Mouse (Mus musculus): ENCODE data around the gene Gsg1.

The Gsg1 gene

DNA sequence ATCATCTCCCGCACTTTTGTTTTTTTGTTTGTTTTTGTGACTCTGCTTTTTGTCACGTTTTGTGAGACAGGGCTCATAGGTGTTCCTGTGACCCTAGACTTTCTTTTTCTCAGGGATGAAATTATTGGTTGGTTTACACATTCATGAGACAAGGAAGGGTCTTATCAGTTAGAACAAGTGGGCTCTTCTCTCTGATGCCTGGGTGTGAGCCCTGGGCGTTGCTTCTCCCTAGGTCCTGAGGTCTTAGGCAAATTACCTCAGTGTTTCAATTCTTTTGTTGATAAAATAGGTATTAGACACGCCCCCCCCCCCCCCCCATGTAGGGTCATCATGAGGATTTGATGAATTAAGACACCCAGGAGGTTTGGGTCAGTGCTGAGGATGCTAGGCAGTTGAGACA is 49.3 kb downstream of the Gsg1 start:
- no peak for DNase-seq (ENCODE audit: low spot score)

GRCm38 (mm10) chr6:135203737-135204136 is 50.4 kb downstream of the Gsg1 start:
- DNase-seq (ENCODE audit: low spot score) = no peak

DNA sequence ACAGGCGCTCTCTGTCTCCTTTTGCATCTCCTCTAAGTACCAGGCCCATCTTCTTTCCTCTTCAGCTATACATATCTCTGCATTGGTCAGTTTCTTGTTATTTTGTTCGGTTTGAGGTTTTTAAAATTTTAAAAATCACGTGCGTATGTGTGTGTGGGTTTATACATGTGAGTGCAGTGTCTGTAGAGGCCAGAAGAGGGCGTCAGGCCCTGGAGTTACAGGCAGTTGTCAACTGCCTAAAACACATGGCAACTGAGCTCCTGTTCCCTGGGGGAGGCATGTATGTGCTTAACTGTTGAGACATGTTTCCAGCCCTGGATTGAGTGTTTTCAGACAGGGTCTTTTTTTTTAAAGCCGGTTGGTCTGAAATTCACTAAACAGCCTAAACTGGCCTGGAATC is 51.5 kb downstream of the Gsg1 start:
- DNase-seq (ENCODE audit: low spot score) = no peak

DNA sequence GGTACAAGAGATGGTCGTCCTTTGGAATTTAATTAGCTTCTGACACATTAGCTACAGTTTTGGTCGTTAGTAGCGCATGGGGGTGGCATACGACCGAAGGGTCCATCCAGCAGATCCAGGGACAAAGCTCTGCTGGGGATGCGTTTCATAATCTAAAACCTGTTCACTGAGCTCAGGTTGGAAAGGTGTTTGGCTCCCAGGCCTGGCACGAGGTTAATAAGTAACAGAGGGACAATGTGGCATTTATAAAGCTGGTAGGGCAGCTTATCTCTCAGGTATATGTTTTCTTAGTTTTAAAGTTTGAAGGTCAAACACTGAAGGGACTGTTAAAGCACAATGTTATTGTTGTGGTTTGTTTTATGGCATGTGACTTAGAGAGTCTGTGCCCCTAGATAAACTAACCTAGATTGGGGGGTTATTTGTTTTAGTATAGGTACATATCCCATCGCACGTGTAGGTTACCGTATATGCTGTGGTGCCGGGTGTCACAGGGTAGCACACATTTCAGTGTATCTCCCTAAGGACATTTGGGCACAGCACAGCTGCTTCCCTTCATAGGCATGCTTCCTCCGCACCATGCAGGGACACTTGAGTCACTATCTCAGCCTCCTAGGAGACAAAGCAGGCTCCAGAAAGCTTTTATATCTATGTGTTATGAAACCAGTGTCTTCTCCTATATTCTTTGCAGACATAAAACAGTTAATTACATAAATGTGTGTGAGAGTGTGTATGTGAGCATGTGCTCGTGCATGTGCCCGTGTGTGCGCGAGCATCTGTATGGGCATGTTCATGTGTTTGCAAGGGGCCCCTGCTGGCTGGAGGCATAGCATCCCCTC is 53.8 kb downstream of the Gsg1 start:
- DNase-seq (ENCODE audit: low spot score) = no peak

DNA sequence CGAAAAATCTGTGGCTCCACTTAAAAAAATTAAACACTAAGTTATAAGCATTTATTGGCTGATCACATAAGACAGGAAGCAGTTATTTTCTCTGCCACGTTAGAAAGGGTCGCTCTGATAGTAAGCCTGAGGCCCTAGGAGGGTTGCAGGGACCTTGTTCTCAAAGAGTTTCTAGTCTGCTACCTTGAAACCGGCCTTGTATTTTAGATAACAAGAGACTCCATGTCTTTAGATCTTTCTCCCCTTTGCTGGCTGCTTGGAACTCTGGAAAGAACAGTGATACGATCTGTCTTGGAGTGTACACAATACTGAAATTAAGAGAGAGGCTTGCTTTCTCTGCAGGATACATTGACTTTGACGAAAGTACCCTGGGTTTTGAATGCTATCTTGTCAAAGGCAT is 55.4 kb downstream of the Gsg1 start:
- no peak for DNase-seq (ENCODE audit: low spot score)

DNA sequence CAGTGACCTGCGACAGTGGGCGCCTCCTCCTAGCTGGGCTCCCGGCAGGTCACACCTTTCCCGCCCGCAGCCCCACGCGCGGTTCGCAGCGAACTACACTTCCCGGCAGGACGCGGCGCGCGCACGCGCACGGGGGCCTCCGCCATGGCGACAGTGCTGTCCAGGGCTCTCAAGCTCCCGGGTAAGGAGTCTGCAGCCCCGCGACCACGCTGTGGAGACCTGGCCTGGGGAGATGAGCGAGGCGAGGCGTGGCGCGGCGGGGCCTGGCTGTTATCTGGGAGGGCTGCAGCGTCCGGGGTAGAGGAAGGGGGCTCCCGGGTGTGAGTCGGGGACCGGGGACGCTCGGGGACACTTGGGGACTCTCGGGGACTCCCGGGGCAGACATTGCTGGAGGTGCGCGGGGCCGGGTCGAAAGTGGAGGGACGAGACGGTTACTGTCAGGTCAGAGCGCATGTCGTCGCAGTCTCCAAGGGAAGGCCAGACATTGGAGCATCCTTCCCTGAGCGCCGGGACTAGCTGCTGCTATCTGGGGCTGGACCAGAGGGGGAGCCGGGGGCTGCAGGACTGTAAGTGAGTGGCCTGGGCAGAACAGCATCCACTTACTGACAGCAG is 56.1 kb downstream of the Gsg1 start, which contains the start of the genes Fam234b and Hebp1:
TSS of gene Fam234b (plus strand) at position 57 of the 612 bp plus-strand sequence.
TSS of gene Hebp1 (minus strand) at position 102 of the 612 bp plus-strand sequence.
- peak; percentile 85 for DNase-seq (ENCODE audit: low spot score)

GRCm38 (mm10) chr6:135197446-135197845 is 56.7 kb downstream of the Gsg1 start:
- DNase-seq (ENCODE audit: low spot score) = no peak

GRCm38 (mm10) chr6:135196707-135197106 is 57.4 kb downstream of the Gsg1 start:
- DNase-seq (ENCODE audit: low spot score) = no peak

DNA sequence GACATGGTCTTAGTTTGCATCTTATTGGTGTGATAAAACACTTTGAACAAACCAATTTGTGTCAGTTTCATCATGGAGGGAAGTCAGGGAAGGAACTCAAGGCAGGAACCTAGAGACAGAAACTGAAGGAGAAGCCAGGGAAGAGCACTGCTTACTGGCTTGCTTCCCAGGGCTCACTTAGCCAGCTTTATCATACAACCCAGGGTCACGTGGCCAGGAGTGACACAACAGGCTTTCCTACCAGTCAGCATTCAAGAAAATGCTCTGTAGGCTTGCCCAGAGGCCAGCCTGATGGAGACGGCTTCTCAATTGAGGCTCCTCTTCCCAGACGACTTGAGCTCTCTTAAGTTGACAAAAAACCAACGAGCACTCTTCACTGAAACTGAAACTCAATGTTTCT is 59.2 kb downstream of the Gsg1 start:
- no peak for DNase-seq (ENCODE audit: low spot score)

DNA sequence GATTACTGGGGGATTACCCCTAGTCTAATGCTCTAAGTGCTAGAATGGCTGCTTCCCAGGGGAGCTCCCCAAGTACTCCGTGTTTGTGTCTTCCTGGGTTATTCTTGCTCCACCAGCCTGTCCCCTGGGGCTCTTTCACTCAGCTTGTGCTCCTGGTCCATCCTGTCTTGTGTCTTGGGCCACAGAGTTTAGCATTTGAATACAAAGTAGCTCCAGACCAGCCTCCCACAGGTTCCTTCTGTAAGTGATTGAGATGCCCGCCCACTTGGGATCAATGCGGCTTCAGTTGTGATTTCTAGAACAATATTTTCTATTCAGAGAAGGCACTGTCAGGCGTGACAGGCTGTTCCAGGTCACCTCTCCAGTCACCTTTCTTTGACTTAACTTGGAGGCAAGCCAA is 60.4 kb downstream of the Gsg1 start:
- DNase-seq (ENCODE audit: low spot score) = no peak

DNA sequence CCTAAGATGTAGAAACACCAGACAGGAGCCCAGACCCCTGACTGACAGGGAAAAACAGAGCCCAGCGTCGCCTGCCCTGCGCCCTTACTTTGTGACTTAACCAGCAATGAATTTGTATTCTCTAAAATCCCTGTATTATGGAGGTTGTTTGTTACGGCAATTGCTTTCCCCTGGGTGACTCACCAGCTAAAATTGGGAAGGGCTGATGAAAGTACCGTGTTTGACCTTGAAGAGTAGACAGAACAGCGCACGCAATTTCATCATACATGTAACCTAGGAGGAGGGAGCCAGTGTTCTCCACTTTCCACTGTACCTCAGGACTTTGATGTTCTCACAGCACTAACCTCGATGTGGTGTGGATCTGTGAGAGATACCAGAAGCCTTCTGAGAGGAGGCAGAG is 61.2 kb downstream of the Gsg1 start:
- no peak for DNase-seq (ENCODE audit: low spot score)

GRCm38 (mm10) chr6:135191906-135192305 is 62.2 kb downstream of the Gsg1 start:
- DNase-seq (ENCODE audit: low spot score) = no peak

- no peak for DNase-seq (ENCODE audit: low spot score)
These were observed 64.0 kb downstream of the Gsg1 start for GRCm38 (mm10) chr6:135190122-135190521.

DNA sequence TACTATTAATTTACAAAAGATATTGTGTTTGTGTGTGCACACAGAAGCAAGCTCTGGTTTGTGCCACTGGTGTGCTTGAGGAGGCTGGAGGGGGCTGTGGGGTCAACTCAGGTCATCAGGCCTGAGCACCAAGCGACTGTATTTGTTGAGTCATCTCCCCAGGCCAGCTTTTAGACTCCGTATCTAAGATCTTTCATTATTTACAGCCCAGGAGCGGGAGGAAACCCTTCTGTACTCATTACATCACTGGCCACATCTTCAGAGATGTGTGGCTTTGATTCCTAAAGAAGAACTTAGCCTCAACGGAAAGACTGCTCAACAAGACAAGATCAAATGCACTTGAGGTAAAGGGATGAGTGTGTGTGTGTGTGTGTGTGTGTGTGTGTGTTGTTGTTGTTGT is 65.5 kb downstream of the Gsg1 start:
- no peak for DNase-seq (ENCODE audit: low spot score)

Measured in testis, postnatal 10 days (tissue).